Mouse (Mus musculus): ENCODE data around the gene Gbe1. TPM values are rescaled to one million over a fixed set of nuclear protein-coding genes. Genes with fewer than 3 reads are reported as not detected.

Gene Gbe1
- 20.9 TPM for polyA plus RNA-seq (2021)

DNA sequence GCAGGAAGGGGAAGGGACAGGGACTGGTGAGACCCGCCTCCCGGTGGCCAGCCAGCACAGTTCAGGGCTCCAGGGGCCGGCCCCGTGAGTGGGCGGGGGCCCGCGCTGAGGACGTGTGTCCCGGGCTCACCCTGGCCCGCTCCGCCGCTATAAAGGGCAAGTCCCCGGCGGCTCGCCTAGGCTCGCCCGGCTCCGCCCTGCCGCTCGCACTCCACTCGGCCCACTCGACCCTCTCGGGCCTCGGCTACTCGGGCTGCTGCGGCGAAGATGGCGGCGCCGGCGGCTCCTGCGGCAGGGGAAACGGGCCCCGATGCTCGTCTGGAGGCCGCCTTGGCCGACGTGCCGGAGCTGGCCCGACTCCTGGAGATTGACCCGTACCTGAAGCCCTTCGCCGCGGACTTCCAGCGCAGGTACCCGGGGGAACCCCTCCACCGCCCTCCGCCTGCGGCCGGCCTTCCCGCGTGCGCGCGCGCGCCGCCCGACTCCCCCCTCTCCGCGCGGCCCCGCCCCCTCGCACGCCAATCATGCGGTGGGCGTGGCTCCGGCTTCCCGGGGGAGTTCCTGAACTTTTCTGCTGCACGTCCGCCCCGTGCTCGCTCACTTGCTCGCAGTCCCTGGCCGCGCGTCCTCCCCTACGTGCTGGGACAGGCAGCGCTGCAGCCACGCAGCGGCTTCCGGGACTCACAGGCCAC, at the start of gene Gbe1:
Gene Gbe1, plus strand, starts transcription at position 64 of the 692 bp plus-strand sequence.
- ATAC-seq (peak; percentile 92), DNase-seq (ENCODE audit: low read depth, low spot score) (no peak)
- ChIA-PET POLR2A (no interaction called here), CTCF (no interaction called here)
- in situ Hi-C loops (cut with MboI; ENCODE audit: low pct_unique_long_range_greater_than_20kb), result no loop called here
- H3K27me3 ChIP-seq, result no peaks in the 10 kb centered on the region
- TF ChIP-seq CTCF (IDR thresholded peaks at IDR 0.05), result peak; percentile 37

DNA sequence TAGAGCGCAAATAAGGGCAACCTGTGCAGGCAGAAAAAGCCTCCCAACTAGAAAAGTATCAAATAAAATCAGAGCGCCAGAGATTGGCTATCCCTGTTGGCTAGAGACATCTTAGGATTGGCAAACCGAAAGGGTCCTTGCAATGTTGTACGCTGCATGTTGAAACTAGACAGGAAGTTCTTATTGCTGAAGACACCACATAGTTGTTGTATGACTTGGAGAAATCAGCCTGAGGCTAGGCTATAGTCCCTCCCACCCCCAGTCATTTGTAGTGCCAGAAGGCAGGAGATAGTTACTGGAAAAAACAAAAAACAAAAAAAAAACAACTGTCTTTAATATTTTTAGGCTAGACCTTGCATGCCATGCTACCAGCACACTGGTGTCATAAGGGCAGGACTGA, 3.1 kb upstream of the Gbe1 start:
- ChIA-PET CTCF (interaction anchor here (0.9 kb wide), 1 partner anchor 17 kb away, joined by 4 read pairs; no protein-coding TSS in a partner anchor), POLR2A (no interaction called here)
- no peak for TF ChIP-seq CTCF (IDR thresholded peaks at IDR 0.05)
- H3K27me3 ChIP-seq, result no peaks in the 10 kb centered on the region
- ATAC-seq, result peak; percentile 18
- DNase-seq (ENCODE audit: low read depth, low spot score), result no peak
- in situ Hi-C loops (cut with MboI; ENCODE audit: low pct_unique_long_range_greater_than_20kb), result no loop called here

DNA sequence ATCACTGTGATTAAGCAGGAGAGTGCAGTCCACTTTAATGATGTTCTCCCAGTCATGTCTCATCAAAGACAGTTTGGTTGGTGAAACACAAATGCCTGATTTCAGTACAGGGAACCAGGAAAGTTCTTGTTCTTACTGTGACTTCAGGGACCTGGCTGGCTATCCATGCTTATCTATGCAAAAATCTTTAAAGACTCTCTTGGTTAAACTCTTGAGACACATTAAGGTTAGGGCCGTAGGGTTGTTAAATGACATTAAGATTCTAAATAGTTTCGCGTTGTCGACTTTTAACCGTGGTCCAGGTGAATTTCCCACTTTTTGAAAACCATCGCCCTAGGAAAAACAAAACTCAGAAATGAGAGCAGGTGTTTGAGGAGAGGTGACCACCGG, 258 bp upstream of the Gbe1 start:
- ChIA-PET POLR2A (no interaction called here), CTCF (no interaction called here)
- in situ Hi-C loops (cut with MboI; ENCODE audit: low pct_unique_long_range_greater_than_20kb), result no loop called here
- ATAC-seq, result no peak
- DNase-seq (ENCODE audit: low read depth, low spot score), result no peak
- no peaks in the 10 kb centered on the region for H3K27me3 ChIP-seq
- no peak for TF ChIP-seq CTCF (IDR thresholded peaks at IDR 0.05)

GRCm38 (mm10) chr16:70314578-70314930, 805 bp downstream of the Gbe1 start:
- ATAC-seq (no peak), DNase-seq (ENCODE audit: low read depth, low spot score) (no peak)
- H3K27me3 ChIP-seq, result no peaks in the 10 kb centered on the region
- POLR2A ChIA-PET, result no interaction called here
- in situ Hi-C loops (cut with MboI; ENCODE audit: low pct_unique_long_range_greater_than_20kb), result no loop called here
- TF ChIP-seq CTCF (IDR thresholded peaks at IDR 0.05), result no peak
- CTCF ChIA-PET, result no interaction called here

- in situ Hi-C loops (cut with MboI; ENCODE audit: low pct_unique_long_range_greater_than_20kb), result no loop called here
- CTCF ChIA-PET, result no interaction called here
- POLR2A ChIA-PET, result no interaction called here
- TF ChIP-seq CTCF (IDR thresholded peaks at IDR 0.05), result no peak
- no peaks in the 10 kb centered on the region for H3K27me3 ChIP-seq
- DNase-seq (ENCODE audit: low read depth, low spot score), result no peak
- ATAC-seq, result no peak
These were observed 1.5 kb downstream of the Gbe1 start for GRCm38 (mm10) chr16:70315261-70315660.

GRCm38 (mm10) chr16:70315862-70316390, 2.2 kb downstream of the Gbe1 start:
- in situ Hi-C loops (cut with MboI; ENCODE audit: low pct_unique_long_range_greater_than_20kb), result no loop called here
- no peak for ATAC-seq

DNA sequence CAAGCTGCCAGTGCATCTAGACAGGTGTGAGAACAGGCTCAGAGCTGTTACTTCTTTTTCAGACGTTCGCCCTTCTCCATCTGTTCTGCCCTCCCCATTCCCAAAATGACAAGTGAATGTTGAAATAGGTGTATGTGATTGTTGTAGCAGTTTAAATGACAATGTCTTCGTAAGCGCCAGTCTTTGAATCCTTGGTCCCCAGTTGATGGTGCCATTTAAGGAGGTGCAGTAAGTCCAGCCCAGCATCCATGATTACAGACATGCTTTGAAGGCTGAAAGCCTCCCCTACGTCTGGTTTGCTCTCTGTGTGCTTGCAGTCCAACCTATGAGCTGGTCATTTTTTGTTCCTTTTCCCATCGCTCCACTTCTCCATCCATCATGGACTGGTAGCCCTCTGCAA, 5.6 kb downstream of the Gbe1 start:
- H3K27me3 ChIP-seq, result no peaks in the 10 kb centered on the region
- DNase-seq (ENCODE audit: low read depth, low spot score) (no peak), ATAC-seq (no peak)
- POLR2A ChIA-PET, result no interaction called here
- CTCF ChIA-PET, result interaction anchor here (0.6 kb wide), 1 partner anchor 9 kb away, joined by 3 read pairs; no protein-coding TSS in a partner anchor
- in situ Hi-C loops (cut with MboI; ENCODE audit: low pct_unique_long_range_greater_than_20kb), result no loop called here
- TF ChIP-seq CTCF (IDR thresholded peaks at IDR 0.05), result no peak

More at GRCm38 (mm10) chr16:70315862-70316390, 2.2 kb downstream of the Gbe1 start:
- POLR2A ChIA-PET, result no interaction called here
- no peak for TF ChIP-seq CTCF (IDR thresholded peaks at IDR 0.05)
- DNase-seq (ENCODE audit: low read depth, low spot score), result no peak
- no peaks in the 10 kb centered on the region for H3K27me3 ChIP-seq
- CTCF ChIA-PET, result no interaction called here

DNA sequence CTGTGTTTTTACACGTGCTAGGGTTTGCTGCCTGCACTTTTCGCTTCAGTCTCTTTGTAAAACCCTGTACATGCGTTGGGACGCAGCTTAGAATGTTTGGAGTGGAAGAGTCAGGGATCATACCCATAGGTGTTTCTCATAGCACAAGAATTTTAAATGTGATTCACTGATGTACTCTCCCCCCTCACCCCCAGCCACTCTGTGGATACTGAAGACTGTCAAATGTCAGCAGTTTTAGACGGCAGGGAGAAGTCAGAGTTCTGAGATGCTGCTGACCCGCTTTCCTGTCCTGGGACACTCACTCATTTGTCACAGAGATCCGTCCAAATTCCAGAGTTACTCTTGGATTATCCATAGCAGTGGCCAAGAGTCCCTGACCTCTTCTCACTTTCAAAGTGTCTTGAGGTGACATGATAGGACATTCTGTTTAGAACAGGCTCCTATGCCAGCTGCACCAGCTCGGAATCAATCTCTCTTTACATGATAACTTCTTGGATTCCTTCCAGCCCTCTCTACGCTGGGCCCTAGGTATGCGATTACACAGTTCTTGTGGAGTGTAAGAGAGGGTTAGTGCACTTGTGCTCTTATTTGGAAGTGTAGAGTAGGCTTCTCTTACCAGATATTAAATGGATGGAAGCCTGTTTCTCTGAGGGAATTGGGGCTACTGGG, 7.0 kb downstream of the Gbe1 start:
- POLR2A ChIA-PET, result no interaction called here
- no peaks in the 10 kb centered on the region for H3K27me3 ChIP-seq
- ATAC-seq (no peak), DNase-seq (ENCODE audit: low read depth, low spot score) (no peak)
- in situ Hi-C loops (cut with MboI; ENCODE audit: low pct_unique_long_range_greater_than_20kb), result no loop called here
- TF ChIP-seq CTCF (IDR thresholded peaks at IDR 0.05), result no peak
- CTCF ChIA-PET, result no interaction called here

DNA sequence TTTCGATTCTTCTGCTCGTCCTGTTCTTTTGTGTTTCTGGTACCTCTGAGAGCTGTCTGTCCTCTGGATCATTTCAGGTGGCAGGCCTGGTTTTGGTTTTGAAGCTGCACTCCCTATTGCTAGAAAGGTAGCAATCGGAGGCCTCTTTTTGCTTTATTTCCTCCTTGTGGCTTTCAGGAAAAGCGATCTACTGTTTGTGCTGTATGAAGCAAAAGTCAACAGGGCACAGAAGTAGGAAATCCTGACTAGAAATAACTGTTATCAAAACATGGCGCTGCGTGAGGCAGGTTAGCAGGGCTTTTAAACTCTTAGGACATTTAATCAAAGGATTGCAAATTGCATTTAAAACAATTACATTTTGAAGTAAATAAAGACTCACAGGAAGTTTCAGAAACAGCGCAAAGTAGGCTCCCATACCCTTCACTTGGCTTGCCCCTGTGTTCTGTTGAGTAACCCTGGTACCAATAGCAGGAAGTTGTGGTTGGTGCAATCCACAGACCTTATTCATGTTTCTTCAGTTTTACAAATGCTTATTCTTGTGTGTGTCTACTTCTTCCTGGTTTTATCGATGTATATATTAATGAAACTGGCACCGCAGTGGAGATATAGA, 12.7 kb downstream of the Gbe1 start:
- POLR2A ChIA-PET, result no interaction called here
- TF ChIP-seq CTCF (IDR thresholded peaks at IDR 0.05), result no peak
- in situ Hi-C loops (cut with MboI; ENCODE audit: low pct_unique_long_range_greater_than_20kb), result no loop called here
- ATAC-seq (no peak), DNase-seq (ENCODE audit: low read depth, low spot score) (no peak)
- CTCF ChIA-PET, result no interaction called here
- H3K27me3 ChIP-seq, result no peaks in the 10 kb centered on the region

DNA sequence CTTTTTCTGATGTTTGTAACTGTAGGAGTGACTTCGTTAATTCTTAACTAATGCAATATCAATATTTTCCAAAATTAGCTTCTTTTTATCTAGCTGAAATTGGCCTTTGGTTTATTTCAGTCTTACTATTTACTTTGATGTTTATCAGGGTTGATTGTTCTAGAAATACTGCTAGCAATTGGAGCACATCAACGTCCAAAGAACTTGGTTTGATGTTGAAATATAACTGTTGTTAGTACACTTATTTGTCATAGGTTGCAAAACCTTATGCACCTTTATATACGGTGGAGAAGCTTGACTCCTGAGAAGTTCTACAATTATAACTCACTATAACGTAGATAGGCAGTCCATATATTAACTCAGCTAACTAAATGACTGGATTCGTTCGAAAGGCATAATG, 14.8 kb downstream of the Gbe1 start:
- H3K27me3 ChIP-seq, result no peaks in the 10 kb centered on the region
- no peak for TF ChIP-seq CTCF (IDR thresholded peaks at IDR 0.05)
- DNase-seq (ENCODE audit: low read depth, low spot score) (no peak), ATAC-seq (no peak)
- CTCF ChIA-PET, result interaction anchor here (0.9 kb wide), 1 partner anchor 9 kb away, joined by 3 read pairs; no protein-coding TSS in a partner anchor
- in situ Hi-C loops (cut with MboI; ENCODE audit: low pct_unique_long_range_greater_than_20kb), result no loop called here
- POLR2A ChIA-PET, result no interaction called here

DNA sequence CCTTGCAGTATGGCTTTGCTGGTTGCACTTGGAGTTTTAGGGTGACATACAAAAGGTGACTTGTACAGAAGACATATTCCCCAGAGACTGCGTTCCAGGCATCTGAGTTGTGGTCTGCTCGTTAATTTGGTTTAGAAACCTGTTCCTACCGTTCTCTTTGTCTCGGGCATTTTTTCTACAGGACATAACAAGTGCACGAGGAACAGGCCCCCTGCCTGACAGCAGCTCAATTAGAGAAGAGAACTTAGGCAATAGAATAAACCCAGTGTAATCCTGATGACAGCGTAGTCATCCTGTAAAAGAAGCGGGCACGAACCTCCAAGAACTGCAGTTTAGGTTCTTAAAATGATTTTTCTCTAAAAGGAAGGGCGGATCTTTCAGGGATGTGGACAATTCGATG, 15.3 kb downstream of the Gbe1 start:
- no peaks in the 10 kb centered on the region for H3K27me3 ChIP-seq
- ATAC-seq (peak; percentile 46), DNase-seq (ENCODE audit: low read depth, low spot score) (no peak)
- in situ Hi-C loops (cut with MboI; ENCODE audit: low pct_unique_long_range_greater_than_20kb), result no loop called here
- ChIA-PET CTCF (interaction anchor here (0.9 kb wide), 1 partner anchor 10 kb away, joined by 3 read pairs; no protein-coding TSS in a partner anchor), POLR2A (no interaction called here)
- no peak for TF ChIP-seq CTCF (IDR thresholded peaks at IDR 0.05)

Measured in Patski (cell line).